Mouse (Mus musculus) cerebellum, postnatal 25 days (tissue): ENCODE measurements around the gene Fyb2.
A peak's percentile ranks its signal among the peaks of the same experiment; 100 is the strongest.

Experiments
- DNase-seq, 2 experiments: peaks; one replicate each; pipeline ENCODE4 v3.0.0; 2021; ENCODE audit warnings: mixed read lengths in 2 of 2

Gene Fyb2

GRCm38 (mm10) chr4:105015496-105015895 is 102.2 kb downstream of the Fyb2 start:
- DNase-seq: no peak

GRCm38 (mm10) chr4:105016006-105016613 is 102.9 kb downstream of the Fyb2 start:
- DNase-seq: no peak

GRCm38 (mm10) chr4:105027278-105027677 is 114.0 kb downstream of the Fyb2 start:
- DNase-seq: no peak

- DNase-seq: no peak
These were observed 117.8 kb downstream of the Fyb2 start for GRCm38 (mm10) chr4:105031104-105031503.

- DNase-seq: peak; percentile 27 to 53
These were observed 119.9 kb downstream of the Fyb2 start for GRCm38 (mm10) chr4:105033153-105033552.

GRCm38 (mm10) chr4:105034259-105034658 is 121.0 kb downstream of the Fyb2 start:
- DNase-seq: no peak

GRCm38 (mm10) chr4:105050041-105050440 is 136.8 kb downstream of the Fyb2 start:
- no peak for DNase-seq

- DNase-seq: no peak
These were observed 138.0 kb downstream of the Fyb2 start for GRCm38 (mm10) chr4:105051291-105051690.
